In genomic region chr3:95687524-95688421, GRCm38 (mm10) we compare ENCODE assay signal across 8 mouse cellular contexts. TPM values are rescaled to one million over a fixed set of nuclear protein-coding genes. Genes with fewer than 3 reads are reported as not detected.
A peak's percentile ranks its signal among the peaks of the same experiment; 100 is the strongest.
DNase-seq lines count a peak whose midpoint lies in the region; ATAC-seq lines count a peak whose summit lies in the region.

Adamtsl4 (minus strand) TSS chr3:95687917.

- 5% methylated on average over 50 of the region's 50 CpGs for WGBS in forebrain, embryonic 15.5 days
- 4% methylated on average over 48 of the region's 50 CpGs for WGBS in limb, embryonic 12.5 days
- 5% methylated on average over 50 of the region's 50 CpGs for WGBS in midbrain, embryonic 11.5 days
- WGBS in stomach, embryonic 14.5 days: 4% methylated on average over 48 of the region's 50 CpGs

- DNase-seq in ovary, postnatal 10 days (ENCODE audit: low spot score): peak; percentile 58
- DNase-seq in ovary, adult 18-20 months (ENCODE audit: low spot score): no peak
- DNase-seq in cerebellum, adult 18-20 months: peak; percentile 73 to 78
- peak; percentile 91 for DNase-seq in midbrain, embryonic 11.5 days (ENCODE audit: low spot score, missing footprints)

- peaks cover 20% of the 10 kb centered on the region for H3K4me1 ChIP-seq in forebrain, embryonic 15.5 days
- H3K4me1 ChIP-seq in limb, embryonic 12.5 days (replicated peaks): peaks cover 42% of the 10 kb centered on the region
- H3K4me1 ChIP-seq in midbrain, embryonic 11.5 days (ENCODE audit: control insufficient read depth, insufficient read depth, low read length): peaks cover 15% of the 10 kb centered on the region
- H3K4me1 ChIP-seq in stomach, embryonic 14.5 days (ENCODE audit: control insufficient read depth, insufficient read depth, low read length): peaks cover 31% of the 10 kb centered on the region

- H3K9me3 ChIP-seq in forebrain, embryonic 15.5 days: no peaks in the 10 kb centered on the region
- 0 out of 2 replicates have a peak, but pooled peaks cover 4% of the 10 kb centered on the region for H3K9me3 ChIP-seq in limb, embryonic 12.5 days
- H3K9me3 ChIP-seq in midbrain, embryonic 11.5 days (ENCODE audit: control insufficient read depth, low read length): no peaks in the 10 kb centered on the region
- H3K9me3 ChIP-seq in stomach, embryonic 14.5 days (ENCODE audit: control insufficient read depth, low read depth, low read length): no peaks in the 10 kb centered on the region

- H3K27ac ChIP-seq in forebrain, embryonic 15.5 days (replicated peaks): no peak within 1 kb of the TSS
- peak within 1 kb of the TSS; percentile 50; the same call in 1 of the 2 replicates for H3K27ac ChIP-seq in limb, embryonic 12.5 days
- H3K27ac ChIP-seq in midbrain, embryonic 11.5 days (ENCODE audit: low read depth, low read length): no peak within 1 kb of the TSS
- peak within 1 kb of the TSS; percentile 84 for H3K27ac ChIP-seq in stomach, embryonic 14.5 days (ENCODE audit: low read length)

- H3K4me2 ChIP-seq in forebrain, embryonic 15.5 days (replicated peaks): peak within 1 kb of the TSS; percentile 82
- H3K4me2 ChIP-seq in limb, embryonic 12.5 days: peak within 1 kb of the TSS; percentile 94
- H3K4me2 ChIP-seq in midbrain, embryonic 11.5 days: peak within 1 kb of the TSS; percentile 77
- H3K4me2 ChIP-seq in stomach, embryonic 14.5 days (replicated peaks; ENCODE audit: low read depth, low read length): peak within 1 kb of the TSS; percentile 87

- H3K4me3 ChIP-seq in forebrain, embryonic 15.5 days: peak within 1 kb of the TSS; percentile 33
- H3K4me3 ChIP-seq in limb, embryonic 12.5 days (replicated peaks): peak within 1 kb of the TSS; percentile 48
- H3K4me3 ChIP-seq in midbrain, embryonic 11.5 days (ENCODE audit: low read depth, low read length): peak within 1 kb of the TSS; percentile 31
- peak within 1 kb of the TSS; percentile 40 for H3K4me3 ChIP-seq in stomach, embryonic 14.5 days (ENCODE audit: low read depth, low read length)

- peak; percentile 61 for ATAC-seq in forebrain, embryonic 15.5 days (replicated peaks)
- peak; percentile 42 to 49; a peak in 1 of 4 replicates for ATAC-seq in hematopoietic stem cell, adult 5-6 weeks (replicated peaks in 1 of 2; ENCODE audit: insufficient read depth in 1 of 2, low FRiP score in 2 of 2, low TSS enrichment in 1 of 2, low read depth in 1 of 2, poor library complexity in 2 of 2, severe bottlenecking in 2 of 2)
- peak; percentile 54; the same call in 1 of the 2 replicates for ATAC-seq in limb, embryonic 12.5 days (ENCODE audit: insufficient number of reproducible peaks, insufficient read depth, low FRiP score, low TSS enrichment, low read depth)
- peak; percentile 74 for ATAC-seq in midbrain, embryonic 11.5 days (ENCODE audit: low FRiP score)
- ATAC-seq in stomach, embryonic 14.5 days (ENCODE audit: insufficient number of reproducible peaks, insufficient read depth, low FRiP score, low read depth): peak; percentile 62; the same call in 1 of the 2 replicates

- 0 out of 2 replicates have a peak, but pooled peaks cover 5% of the 10 kb centered on the region for H3K36me3 ChIP-seq in forebrain, embryonic 15.5 days
- peaks cover 6% of the 10 kb centered on the region; the same call in 1 of the 2 replicates for H3K36me3 ChIP-seq in limb, embryonic 12.5 days
- no peaks in the 10 kb centered on the region for H3K36me3 ChIP-seq in midbrain, embryonic 11.5 days (ENCODE audit: control insufficient read depth, insufficient read depth, low read length)
- no peaks in the 10 kb centered on the region for H3K36me3 ChIP-seq in stomach, embryonic 14.5 days (ENCODE audit: control insufficient read depth, insufficient read depth, low read length)

- H3K9ac ChIP-seq in forebrain, embryonic 15.5 days (replicated peaks): peak within 1 kb of the TSS; percentile 29
- peak within 1 kb of the TSS; percentile 65 for H3K9ac ChIP-seq in limb, embryonic 12.5 days (replicated peaks)
- H3K9ac ChIP-seq in midbrain, embryonic 11.5 days (ENCODE audit: low read length): peak within 1 kb of the TSS; percentile 56
- peak within 1 kb of the TSS; percentile 32; the same call in 1 of the 2 replicates for H3K9ac ChIP-seq in stomach, embryonic 14.5 days (replicated peaks; ENCODE audit: low read depth, low read length)

- H3K27me3 ChIP-seq in forebrain, embryonic 15.5 days: no peaks in the 10 kb centered on the region
- peaks cover 9% of the 10 kb centered on the region; the same call in 1 of the 2 replicates for H3K27me3 ChIP-seq in limb, embryonic 12.5 days
- H3K27me3 ChIP-seq in midbrain, embryonic 11.5 days (ENCODE audit: control insufficient read depth, insufficient read depth, low read length): no peaks in the 10 kb centered on the region
- no peaks in the 10 kb centered on the region for H3K27me3 ChIP-seq in stomach, embryonic 14.5 days (ENCODE audit: control insufficient read depth, insufficient read depth, low read length)

RNA-seq across cellular contexts. Expression of gene Adamtsl4, which starts in this region (rescaled TPM):
- polyA plus RNA-seq in forebrain, embryonic 15.5 days (2015; fragmentation: Nextera tagmentation; extraction: Ambion mirVana): 0.45 and 0.56 TPM in 2 replicates
- total RNA-seq in hematopoietic stem cell, adult 5-6 weeks (2017): 0.13 TPM in 1 of 2 replicates, not detected in the other
- polyA plus RNA-seq in limb, embryonic 12.5 days (2016; fragmentation: Nextera tagmentation; extraction: Ambion mirVana): 0.71 and 1.4 TPM in 2 replicates
- polyA plus RNA-seq in midbrain, embryonic 11.5 days (2014; fragmentation: Nextera tagmentation; extraction: Ambion mirVana): 0.28 and 0.52 TPM in 2 replicates
- 3.1 and 5.3 TPM in 2 replicates for polyA plus RNA-seq in stomach, embryonic 14.5 days (2014; fragmentation: Nextera tagmentation; extraction: Ambion mirVana)

Comparison
In these comparisons a context has a peak if more than half of its experiments do, and no peak if none do; other contexts are left out.
1. Peak in ATAC-seq, H3K4me3 ChIP-seq, H3K9ac ChIP-seq and H3K4me2 ChIP-seq in forebrain, embryonic 15.5 days; RNA of the gene not detected or under 1 TPM.
2. Peak in ATAC-seq in hematopoietic stem cell, adult 5-6 weeks; RNA of the gene not detected or under 1 TPM.
3. Peak in DNase-seq, ATAC-seq, H3K4me3 ChIP-seq, H3K9ac ChIP-seq and H3K4me2 ChIP-seq in midbrain, embryonic 11.5 days; RNA of the gene not detected or under 1 TPM.
4. H3K27ac ChIP-seq: peak in limb, embryonic 12.5 days (single experiment) and stomach, embryonic 14.5 days (single experiment); none in forebrain, embryonic 15.5 days (single experiment) and midbrain, embryonic 11.5 days (single experiment).
5. Peak in every context shown above with its lines, with median percentiles within 50 percentile points of each other: ATAC-seq, H3K4me2 ChIP-seq, H3K4me3 ChIP-seq and H3K9ac ChIP-seq.